Mouse (Mus musculus) heart, adult 2 months (tissue): ENCODE data around the gene Ispd. TPM values are rescaled to one million over a fixed set of nuclear protein-coding genes. Genes with fewer than 3 reads are reported as not detected.

Source experiments
- DNase-seq, 2 experiments: peaks; one replicate each; pipeline ENCODE4 v3.0.0; 2021
- H3K27ac ChIP-seq: fragments of 200-600 bp; 2 replicates; pipeline ENCODE4 v1.8.1; 2022
- H3K27me3 ChIP-seq: fragments of 200-500 bp; 2 replicates; pipeline ENCODE4 v1.6.1; 2012; ENCODE audit warnings: mild to moderate bottlenecking, low read length, inconsistent platforms, mixed read lengths; ENCODE audit not compliant: control insufficient read depth, insufficient read depth
- H3K36me3 ChIP-seq: fragments of 200-500 bp; 2 replicates; pipeline ENCODE4 v1.6.1; 2012; ENCODE audit warnings: low read length, inconsistent platforms; ENCODE audit not compliant: control insufficient read depth, insufficient read depth
- H3K4me1 ChIP-seq: fragments of 200-500 bp; 2 replicates; pipeline ENCODE4 v1.6.1; 2011; ENCODE audit warnings: low read length; ENCODE audit not compliant: control insufficient read depth, insufficient read depth
- H3K4me3 ChIP-seq: fragments of 200-600 bp; 2 replicates; pipeline ENCODE4 v1.8.1; 2022
- H3K79me2 ChIP-seq: fragments of 200-500 bp; replicated peaks from 2 replicates; pipeline ENCODE4 v1.6.1; 2012; ENCODE audit warnings: mild to moderate bottlenecking, inconsistent platforms, low read length, moderate library complexity, mixed read lengths; ENCODE audit not compliant: control insufficient read depth, insufficient read depth
- H3K9ac ChIP-seq: fragments of 200-500 bp; 2 replicates; pipeline ENCODE4 v1.6.1; 2012; ENCODE audit warnings: low read depth, mild to moderate bottlenecking, control low read depth, inconsistent platforms, low read length, mixed read lengths
- CTCF ChIP-seq: fragments of 200-600 bp; IDR thresholded peaks from 2 replicates; pipeline ENCODE4 v1.8.1; 2022; ENCODE audit warnings: antibody characterized with exemption, mild to moderate bottlenecking, moderate library complexity
- EP300 ChIP-seq: fragments of 200-500 bp; IDR thresholded peaks from 2 replicates; pipeline ENCODE4 v1.6.1; 2011; ENCODE audit warnings: low read depth, low read length, control low read depth; ENCODE audit not compliant: insufficient read depth
- POLR2A ChIP-seq: fragments of 200-500 bp; IDR thresholded peaks from 2 replicates; pipeline ENCODE4 v1.6.1; 2011; ENCODE audit warnings: mild to moderate bottlenecking, low read depth, low read length, control low read depth; ENCODE audit not compliant: insufficient read depth
- WGBS: fragments of 180-500 bp; shearing (Covaris S2); methylation state at CpG from one replicate; pipeline ENCODE4 v1.1.7; 2018; 5-methylcytosine and 5-hydroxymethylcytosine counted together
- intact Hi-C: fragments of 180-260 bp; cut with DNase I; formaldehyde crosslinking; loops from one replicate; pipeline ENCODE4 v1.15.1; 2025
- polyA plus RNA-seq: library from polyadenylated mRNA; depleted of rRNA; stranded (reverse); fragments of >200 nt; gene quantifications from 2 replicates; pipeline ENCODE4 v1.2.3, GENCODE M21; 2012
- total RNA-seq, 2 experiments: library from RNA; stranded (reverse); gene quantifications; 2 replicates each; pipeline ENCODE4 v1.2.3; 2021

The Ispd gene
- total and polyA plus RNA-seq, 3 experiments, result 2.0 to 5.1 (median 4.4) TPM

GRCm38 (mm10) chr12:36554697-36555096 is 173.4 kb downstream of the Ispd start:
- Histone ChIP-seq H3K27me3 (no peaks in the 10 kb centered on the region), H3K27ac (no peak overlapping the region), H3K36me3 (no peaks in the 10 kb centered on the region), H3K4me3 (no peak overlapping the region), H3K79me2 (no peaks in the 10 kb centered on the region), H3K4me1 (no peaks in the 10 kb centered on the region), H3K9ac (no peak overlapping the region)
- intact Hi-C loops, result no loop called here
- DNase-seq, result no peak
- TF ChIP-seq POLR2A (no peak), CTCF (no peak), EP300 (no peak)
- WGBS, result 100% methylated on average over 1 of the region's 1 CpGs

- no peaks in the 10 kb centered on the region for H3K79me2 ChIP-seq
- no peaks in the 10 kb centered on the region for H3K4me1 ChIP-seq
- intact Hi-C loops, result no loop called here
- no peak overlapping the region for H3K27ac ChIP-seq
- H3K36me3 ChIP-seq, result no peaks in the 10 kb centered on the region
- no peaks in the 10 kb centered on the region for H3K27me3 ChIP-seq
- TF ChIP-seq EP300, result no peak
- no peak for TF ChIP-seq CTCF
- no peak for TF ChIP-seq POLR2A
- H3K9ac ChIP-seq, result no peak overlapping the region
- WGBS, result 55% methylated on average over 2 of the region's 2 CpGs
- no peak overlapping the region for H3K4me3 ChIP-seq
- no peak for DNase-seq
Observed at GRCm38 (mm10) chr12:36564146-36564545, 182.9 kb downstream of the Ispd start.

- H3K9ac ChIP-seq, result no peak overlapping the region
- no peaks in the 10 kb centered on the region for H3K4me1 ChIP-seq
- H3K79me2 ChIP-seq, result no peaks in the 10 kb centered on the region
- H3K4me3 ChIP-seq, result no peak overlapping the region
- 91% methylated on average over 1 of the region's 1 CpGs for WGBS
- DNase-seq, result no peak
- H3K36me3 ChIP-seq, result no peaks in the 10 kb centered on the region
- no peak for TF ChIP-seq POLR2A
- TF ChIP-seq EP300, result no peak
- no peak for TF ChIP-seq CTCF
- no peak overlapping the region for H3K27ac ChIP-seq
- no peaks in the 10 kb centered on the region for H3K27me3 ChIP-seq
- intact Hi-C loops, result no loop called here
Observed at GRCm38 (mm10) chr12:36566974-36567373, 185.7 kb downstream of the Ispd start.

GRCm38 (mm10) chr12:36570414-36571095 is 189.3 kb downstream of the Ispd start:
- intact Hi-C loops, result no loop called here
- Histone ChIP-seq H3K4me1 (no peaks in the 10 kb centered on the region), H3K27me3 (no peaks in the 10 kb centered on the region), H3K9ac (no peak overlapping the region), H3K79me2 (no peaks in the 10 kb centered on the region), H3K27ac (no peak overlapping the region), H3K4me3 (no peak overlapping the region), H3K36me3 (no peaks in the 10 kb centered on the region)
- TF ChIP-seq CTCF (no peak), POLR2A (no peak), EP300 (no peak)
- WGBS, result 94% methylated on average over 4 of the region's 4 CpGs
- no peak for DNase-seq

- TF ChIP-seq POLR2A (no peak), CTCF (no peak), EP300 (no peak)
- WGBS, result 73% methylated on average over 3 of the region's 3 CpGs
- Histone ChIP-seq H3K27me3 (no peaks in the 10 kb centered on the region), H3K4me3 (no peak overlapping the region), H3K79me2 (no peaks in the 10 kb centered on the region), H3K27ac (no peak overlapping the region), H3K4me1 (no peaks in the 10 kb centered on the region), H3K36me3 (no peaks in the 10 kb centered on the region), H3K9ac (no peak overlapping the region)
- intact Hi-C loops, result no loop called here
- DNase-seq, result no peak
Observed at GRCm38 (mm10) chr12:36584828-36585227, 203.6 kb downstream of the Ispd start.

- WGBS, result 76% methylated on average over 2 of the region's 2 CpGs
- Histone ChIP-seq H3K79me2 (no peaks in the 10 kb centered on the region), H3K27me3 (no peaks in the 10 kb centered on the region), H3K4me3 (no peak overlapping the region), H3K4me1 (no peaks in the 10 kb centered on the region), H3K9ac (no peak overlapping the region), H3K36me3 (no peaks in the 10 kb centered on the region), H3K27ac (no peak overlapping the region)
- intact Hi-C loops, result no loop called here
- DNase-seq, result no peak
- no peak for TF ChIP-seq POLR2A
- TF ChIP-seq EP300, result no peak
- TF ChIP-seq CTCF, result no peak
Observed at GRCm38 (mm10) chr12:36597539-36598250, 216.4 kb downstream of the Ispd start.
